12 mouse cellular contexts compared by ENCODE assay signal in the genomic region with DNA sequence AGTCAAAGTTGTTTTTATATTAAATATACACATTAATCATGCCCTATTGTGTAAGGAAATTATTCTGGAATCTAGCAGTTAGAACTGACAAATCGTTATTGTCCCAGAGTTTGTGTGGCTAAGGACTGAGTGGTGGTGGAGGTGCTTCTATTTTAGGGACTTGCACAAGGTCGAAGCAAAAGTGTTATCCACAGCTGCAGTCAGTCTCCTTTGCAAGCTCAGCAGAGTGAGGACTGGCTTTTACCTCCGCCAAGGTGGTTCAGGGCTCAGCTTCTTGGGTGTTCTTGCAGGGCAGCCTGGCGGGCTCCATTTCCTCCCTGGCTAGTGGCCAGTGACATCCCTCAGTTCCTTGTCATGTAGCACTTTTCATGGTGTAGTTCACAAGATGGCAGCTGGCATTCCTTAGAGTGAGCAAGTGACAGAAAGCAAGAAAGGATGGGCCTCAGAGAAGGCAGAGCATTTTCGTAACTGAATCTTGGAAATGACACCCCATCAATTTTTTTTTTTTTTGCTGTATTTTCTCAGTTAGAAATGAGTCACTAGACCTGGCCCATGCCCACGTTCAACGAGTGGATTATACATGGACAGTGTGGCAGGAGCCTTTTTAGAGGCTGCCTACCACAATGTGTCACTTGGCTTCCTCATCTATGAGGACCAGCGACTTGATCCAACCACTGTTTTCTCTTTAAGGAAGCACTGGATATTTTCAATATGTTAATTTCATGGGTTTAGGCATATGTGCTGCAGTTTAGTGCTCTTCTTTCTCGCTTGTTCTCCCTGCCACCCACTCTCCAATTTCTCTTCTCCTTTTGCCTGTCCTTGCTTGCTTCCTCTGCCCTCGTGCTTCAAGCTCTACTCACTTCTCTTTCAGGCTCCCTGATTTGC.
A peak's percentile ranks its signal among the peaks of the same experiment; 100 is the strongest.
DNase-seq lines count a peak whose midpoint lies in the region; ATAC-seq and TF ChIP-seq lines count a peak whose summit lies in the region.
"Had no signal": no experiment of that assay in that cellular context is flagged by ENCODE, and none has a peak within 500 bp of the region (broad histone marks: within the 10 kb centered on the region; RNA-seq: fewer than 3 reads in every experiment).

No protein-coding gene starts in this region.

- TF ChIP-seq CTCF in thymus, adult 2 months (IDR thresholded peaks at IDR 0.05; ENCODE audit: borderline replicate concordance, control insufficient read depth, extremely low read depth, insufficient read depth, low read length, poor library complexity) = no peak

- peak; percentile 14 to 26 for DNase-seq in adrenal gland, postnatal 36 days
- DNase-seq in adrenal gland, postnatal 14 days = no peak
- DNase-seq in 3134 (ENCODE audit: extremely low read depth, insufficient read length, low spot score) = peak; percentile 32
- peak; percentile 55 to 66 for DNase-seq in frontal cortex, postnatal 36 days (ENCODE audit: low spot score in 2 of 2)
- DNase-seq in lung, postnatal 14 days = peak; percentile 58
- DNase-seq in thymus, adult 2 months = no peak
- DNase-seq: adrenal gland, postnatal 25 days; kidney, postnatal 14 days had no signal

- H3K9me3 ChIP-seq in intestine, embryonic 15.5 days = no peaks in the 10 kb centered on the region
- H3K9me3 ChIP-seq in forebrain, embryonic 13.5 days (replicated peaks) = no peaks in the 10 kb centered on the region
- H3K9me3 ChIP-seq: embryonic facial prominence, embryonic 12.5 days; midbrain, embryonic 12.5 days had no signal

- H3K36me3 ChIP-seq in intestine, embryonic 15.5 days = no peaks in the 10 kb centered on the region
- no peaks in the 10 kb centered on the region for H3K36me3 ChIP-seq in forebrain, embryonic 13.5 days (ENCODE audit: poor library complexity, severe bottlenecking)
- H3K36me3 ChIP-seq in thymus, adult 2 months (ENCODE audit: control insufficient read depth, insufficient read depth, low read length) = no peaks in the 10 kb centered on the region
- H3K36me3 ChIP-seq: embryonic facial prominence, embryonic 12.5 days; midbrain, embryonic 12.5 days had no signal

- no peaks in the 10 kb centered on the region for H3K4me1 ChIP-seq in intestine, embryonic 15.5 days (replicated peaks)
- no peaks in the 10 kb centered on the region for H3K4me1 ChIP-seq in forebrain, embryonic 13.5 days
- H3K4me1 ChIP-seq in thymus, adult 2 months (replicated peaks; ENCODE audit: control insufficient read depth, insufficient read depth, low read length) = no peaks in the 10 kb centered on the region
- H3K4me1 ChIP-seq: embryonic facial prominence, embryonic 12.5 days; midbrain, embryonic 12.5 days had no signal

- TF ChIP-seq POLR2A in thymus, adult 2 months (IDR thresholded peaks at IDR 0.05; ENCODE audit: control insufficient read depth, extremely low read depth, insufficient read depth, low read length, poor library complexity) = no peak

- H3K9ac ChIP-seq in intestine, embryonic 15.5 days = no peak overlapping the region
- H3K9ac ChIP-seq in forebrain, embryonic 13.5 days = no peak overlapping the region
- H3K9ac ChIP-seq: embryonic facial prominence, embryonic 12.5 days; midbrain, embryonic 12.5 days had no signal

- 77% methylated on average over 10 of the region's 10 CpGs for WGBS in intestine, embryonic 15.5 days
- WGBS in forebrain, embryonic 13.5 days = 85% methylated on average over 10 of the region's 10 CpGs
- WGBS in thymus, adult 2 months = 56% methylated on average over 10 of the region's 10 CpGs

- ATAC-seq in intestine, embryonic 15.5 days = no peak
- ATAC-seq in forebrain, embryonic 13.5 days = no peak

- H3K27ac ChIP-seq in intestine, embryonic 15.5 days = no peak overlapping the region
- H3K27ac ChIP-seq in forebrain, embryonic 13.5 days = no peak overlapping the region
- no peak overlapping the region for H3K27ac ChIP-seq in thymus, adult 2 months (ENCODE audit: control insufficient read depth, insufficient read depth, low read length)
- H3K27ac ChIP-seq: embryonic facial prominence, embryonic 12.5 days; midbrain, embryonic 12.5 days had no signal

- no peak overlapping the region for H3K4me3 ChIP-seq in intestine, embryonic 15.5 days (replicated peaks)
- H3K4me3 ChIP-seq in forebrain, embryonic 13.5 days = no peak overlapping the region
- H3K4me3 ChIP-seq in thymus, adult 2 months (ENCODE audit: control insufficient read depth, insufficient read depth, low read length) = no peak overlapping the region
- H3K4me3 ChIP-seq: embryonic facial prominence, embryonic 12.5 days; midbrain, embryonic 12.5 days had no signal

- H3K27me3 ChIP-seq in intestine, embryonic 15.5 days (replicated peaks) = no peaks in the 10 kb centered on the region
- H3K27me3 ChIP-seq in forebrain, embryonic 13.5 days = no peaks in the 10 kb centered on the region
- H3K27me3 ChIP-seq in thymus, adult 2 months (ENCODE audit: control insufficient read depth, insufficient read depth, low read length) = no peaks in the 10 kb centered on the region
- H3K27me3 ChIP-seq: embryonic facial prominence, embryonic 12.5 days; midbrain, embryonic 12.5 days had no signal

- no peak overlapping the region for H3K4me2 ChIP-seq in intestine, embryonic 15.5 days (replicated peaks)
- no peak overlapping the region for H3K4me2 ChIP-seq in forebrain, embryonic 13.5 days
- H3K4me2 ChIP-seq: embryonic facial prominence, embryonic 12.5 days; midbrain, embryonic 12.5 days had no signal

Comparison
In these comparisons a context has a peak if more than half of its experiments do, and no peak if none do; other contexts are left out.
1. DNase-seq: peak in adrenal gland, postnatal 36 days (2 of 2), 3134 (single experiment), frontal cortex, postnatal 36 days (2 of 2) and lung, postnatal 14 days (single experiment); none in adrenal gland, postnatal 14 days (single experiment) and thymus, adult 2 months (single experiment).